Mouse (Mus musculus): ENCODE data around the gene Kcng3.

Kcng3 gene

DNA sequence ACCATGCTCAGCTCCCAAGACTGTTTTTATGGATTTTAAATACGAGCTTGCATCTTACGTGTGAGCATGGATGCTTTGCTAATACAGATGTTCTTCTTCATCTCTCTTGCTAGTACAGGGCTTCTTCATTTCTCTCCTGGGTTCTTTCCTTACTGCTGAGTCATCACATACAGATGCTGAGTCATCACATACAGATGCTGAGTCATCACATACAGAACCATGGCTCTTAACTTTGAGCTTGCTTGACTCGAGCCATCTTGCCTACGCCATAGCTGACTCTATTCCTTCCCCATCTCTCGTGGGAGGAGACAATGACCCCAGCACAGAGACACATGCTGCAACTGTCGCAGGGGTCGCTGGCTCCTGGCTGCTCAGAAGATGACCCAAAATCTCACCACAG, 76.7 kb downstream of the Kcng3 start:
- no peak for DNase-seq

DNA sequence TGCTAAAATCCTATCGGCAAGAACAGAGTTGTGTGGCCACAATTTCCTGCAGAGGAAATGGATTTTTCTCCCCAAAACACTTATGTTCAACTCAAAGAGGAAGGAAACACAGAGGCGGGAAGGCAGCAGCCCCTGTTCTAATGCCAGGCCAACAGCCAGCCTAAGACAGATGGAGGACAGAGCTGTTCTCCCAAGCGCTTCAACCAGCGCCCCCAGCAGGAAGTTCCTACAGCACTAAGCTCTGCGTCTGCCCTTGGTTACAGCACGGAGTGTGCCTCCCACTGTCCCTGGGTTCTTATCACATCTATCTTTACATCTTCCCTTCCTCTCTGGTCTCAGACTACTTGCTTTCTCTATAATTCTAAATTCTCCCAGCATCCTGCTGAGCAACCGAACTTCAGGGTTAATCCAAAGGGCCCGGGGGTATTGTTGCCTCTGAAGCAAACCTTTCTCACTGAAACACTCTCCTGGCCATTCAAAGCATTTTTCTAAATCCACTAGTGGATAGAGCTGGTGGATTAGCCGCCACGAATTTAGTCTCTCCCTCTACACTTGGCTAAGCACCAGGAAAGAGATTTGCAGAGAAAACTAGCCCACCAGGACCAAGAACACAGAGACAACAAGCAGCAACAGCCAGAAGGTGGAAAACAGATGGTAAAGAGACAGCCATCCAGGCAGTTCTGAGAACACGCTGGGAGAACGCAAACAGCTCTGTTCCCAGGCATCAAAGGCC, 83.0 kb downstream of the Kcng3 start:
- peak; percentile 41 to 61 for DNase-seq

DNA sequence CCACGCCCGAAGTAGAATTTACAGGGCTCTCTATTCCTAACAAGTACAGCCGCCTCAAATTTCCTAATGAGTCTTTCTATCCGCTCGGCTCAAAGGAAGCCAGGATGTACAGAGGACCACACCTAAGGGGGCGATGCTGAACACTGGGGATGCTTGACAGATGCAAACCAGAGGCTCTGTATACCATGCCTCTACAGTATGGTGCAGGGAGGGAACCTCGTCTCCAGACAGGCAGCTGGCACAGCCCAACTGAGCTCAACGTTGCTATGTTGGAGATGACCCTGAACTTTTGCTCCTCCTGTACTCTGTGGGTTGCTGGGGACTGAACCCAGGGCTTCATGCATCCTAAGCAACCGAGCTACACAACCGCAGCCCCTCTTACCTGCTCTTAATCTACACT, 84.5 kb downstream of the Kcng3 start:
- no peak for DNase-seq

DNA sequence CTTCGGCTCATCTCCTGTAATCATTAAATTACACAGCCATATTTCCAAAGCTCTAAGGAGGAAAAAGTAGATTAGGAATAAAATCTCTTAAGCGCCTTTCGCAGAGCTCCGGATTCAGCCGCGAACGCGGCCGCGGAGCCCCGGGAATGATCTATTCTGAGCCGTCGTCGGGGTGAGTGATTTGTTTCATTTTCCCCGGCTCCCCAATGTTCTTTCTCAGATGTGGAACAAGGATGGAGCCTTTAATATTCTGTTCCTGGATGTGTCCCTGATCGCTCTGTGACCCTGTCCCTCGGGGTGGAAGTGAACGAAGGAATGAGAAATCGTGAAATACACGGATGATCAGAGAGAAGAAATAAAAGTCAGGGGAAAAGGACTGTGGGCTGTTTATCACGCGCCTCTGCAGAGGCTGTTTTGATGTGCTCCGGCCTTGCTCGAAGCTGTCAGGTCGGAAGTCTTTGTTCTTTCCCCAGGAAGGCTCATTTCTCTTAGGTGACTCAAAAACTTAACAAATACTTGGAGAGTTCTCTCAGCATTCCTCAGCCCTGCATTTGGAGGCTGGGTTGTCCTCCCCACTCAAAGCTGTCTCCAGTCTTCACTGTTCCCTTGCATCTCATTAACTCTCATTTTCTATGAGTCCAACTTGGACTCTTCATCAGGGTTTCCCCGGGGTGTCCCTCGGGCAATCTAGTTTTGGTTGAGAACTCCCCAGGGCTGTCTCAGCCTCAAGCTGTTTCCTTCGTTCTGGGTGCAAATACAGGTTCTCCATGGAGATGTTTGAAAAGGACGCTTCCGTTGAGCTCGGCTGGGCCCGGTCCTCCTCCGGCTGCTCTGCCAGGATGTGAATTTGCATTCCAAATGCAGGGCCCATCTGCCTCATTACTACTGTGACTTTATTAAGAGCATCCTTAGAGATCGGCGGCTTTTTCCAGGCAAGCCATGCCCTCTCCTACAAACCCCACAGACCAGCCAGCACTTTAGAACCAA, 85.6 kb downstream of the Kcng3 start:
- no peak for DNase-seq

DNA sequence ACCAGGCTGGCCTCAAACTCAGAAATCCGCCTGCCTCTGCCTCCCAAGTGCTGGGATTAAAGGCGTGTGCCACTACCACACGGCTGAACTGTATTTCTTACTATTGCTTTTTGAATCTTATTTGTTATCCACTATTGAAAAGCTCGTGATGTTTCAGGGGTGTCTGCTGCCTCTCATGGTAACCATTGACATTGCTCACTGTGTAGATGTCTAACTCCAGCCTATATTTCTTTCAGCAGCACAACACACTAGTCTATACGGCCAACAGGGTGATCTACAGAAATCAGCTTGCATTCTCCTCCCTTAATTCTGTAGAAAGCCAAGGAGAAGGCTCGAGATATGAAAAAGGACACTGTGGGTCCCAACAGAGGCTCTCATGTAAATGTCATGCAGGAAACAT, 86.4 kb downstream of the Kcng3 start:
- DNase-seq: no peak

DNA sequence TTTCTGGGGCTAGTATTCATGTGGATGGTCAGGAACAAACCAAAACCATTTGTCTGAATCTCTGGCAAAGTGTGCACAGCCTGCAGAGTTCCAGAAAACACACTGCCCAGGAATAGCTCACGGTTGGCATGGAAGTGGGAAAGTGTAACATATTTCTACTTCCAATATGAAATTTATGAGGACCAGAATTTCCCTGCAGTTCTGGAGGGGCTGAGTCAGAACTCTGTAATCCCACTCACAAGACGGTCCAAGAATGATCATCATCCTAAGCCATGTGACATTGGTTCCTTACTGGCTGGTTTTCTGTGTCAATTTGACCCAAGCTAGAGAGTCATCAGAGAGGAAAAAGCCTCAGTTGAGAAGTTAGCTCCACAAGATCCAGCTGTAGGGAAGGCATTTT, 89.3 kb downstream of the Kcng3 start:
- no peak for DNase-seq

DNA sequence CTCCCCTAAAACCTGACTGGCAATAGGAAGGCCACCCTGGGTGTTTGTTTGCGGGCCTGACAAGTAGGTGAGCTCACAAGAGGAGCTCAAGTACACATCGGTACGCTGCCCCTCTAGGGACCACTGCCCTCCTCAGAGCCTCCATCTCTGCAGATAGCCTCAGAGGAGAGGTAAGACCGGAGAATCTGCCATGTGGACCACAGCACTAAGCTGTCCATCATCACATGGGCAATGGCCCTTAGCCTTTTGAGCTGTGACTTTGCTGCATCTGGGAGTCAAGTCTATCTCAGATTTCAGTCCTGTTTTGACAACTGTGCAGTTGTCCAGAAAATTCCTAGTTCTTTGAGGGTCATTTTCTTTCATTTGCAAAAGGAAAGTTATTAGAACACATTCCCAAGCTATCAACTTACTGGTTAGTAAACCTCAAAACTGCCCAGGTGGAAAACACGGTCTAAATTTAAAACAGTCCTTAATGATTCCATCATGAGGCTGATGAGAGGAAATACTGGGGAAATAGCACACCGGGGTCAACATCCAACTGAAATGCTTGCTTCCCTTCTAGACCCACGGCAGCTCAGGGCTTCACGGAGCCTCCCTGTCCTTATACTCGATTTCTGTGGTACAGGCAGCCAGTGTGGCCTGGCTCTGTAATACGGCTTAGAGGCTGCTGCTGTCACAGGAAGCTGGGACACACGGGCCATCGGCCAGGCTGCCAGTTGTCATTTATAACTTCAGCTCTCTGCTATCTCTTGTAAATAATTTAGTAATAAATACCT, 92.2 kb downstream of the Kcng3 start:
- DNase-seq: no peak

DNA sequence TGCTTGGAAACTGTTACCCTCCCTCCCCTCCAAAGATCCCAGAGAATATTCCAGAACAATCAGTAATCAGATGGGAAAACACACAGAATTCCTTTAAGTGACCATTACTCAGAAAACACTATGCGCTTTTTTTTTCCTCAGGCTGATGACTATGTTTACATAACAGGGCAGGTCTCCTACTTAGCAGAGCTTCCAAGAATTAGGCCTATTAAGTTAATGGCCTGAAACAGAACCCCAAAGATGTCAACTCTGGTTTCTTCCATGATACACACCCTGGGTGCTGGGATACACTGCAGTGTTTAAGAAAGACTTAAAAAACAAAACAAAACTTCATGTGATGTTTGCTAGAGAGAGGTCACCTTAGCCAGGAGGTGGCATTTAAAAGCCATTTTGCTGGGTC, 93.0 kb downstream of the Kcng3 start:
- no peak for DNase-seq

DNA sequence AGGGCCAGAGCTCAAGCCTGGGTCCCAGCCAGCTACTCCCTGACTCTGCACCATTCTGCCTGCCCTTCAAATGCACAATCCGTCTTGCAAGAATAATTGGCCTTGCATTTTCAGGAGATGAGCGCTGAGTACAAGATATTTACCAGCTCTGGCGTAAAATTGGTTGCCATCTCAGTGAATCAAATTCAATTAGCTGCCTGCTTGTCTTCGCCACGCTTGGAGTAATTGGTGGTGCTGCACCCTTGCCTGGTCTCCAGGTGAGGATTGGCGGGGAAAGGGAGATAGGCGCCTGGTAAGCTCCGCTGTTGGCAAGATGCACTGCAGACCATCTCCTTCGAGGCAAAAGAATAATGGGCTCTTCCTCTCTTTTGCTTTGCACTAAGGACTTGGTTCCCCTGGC, 93.6 kb downstream of the Kcng3 start:
- DNase-seq: no peak

All from cerebellum, adult 18-20 months (tissue).